In the genomic region with DNA sequence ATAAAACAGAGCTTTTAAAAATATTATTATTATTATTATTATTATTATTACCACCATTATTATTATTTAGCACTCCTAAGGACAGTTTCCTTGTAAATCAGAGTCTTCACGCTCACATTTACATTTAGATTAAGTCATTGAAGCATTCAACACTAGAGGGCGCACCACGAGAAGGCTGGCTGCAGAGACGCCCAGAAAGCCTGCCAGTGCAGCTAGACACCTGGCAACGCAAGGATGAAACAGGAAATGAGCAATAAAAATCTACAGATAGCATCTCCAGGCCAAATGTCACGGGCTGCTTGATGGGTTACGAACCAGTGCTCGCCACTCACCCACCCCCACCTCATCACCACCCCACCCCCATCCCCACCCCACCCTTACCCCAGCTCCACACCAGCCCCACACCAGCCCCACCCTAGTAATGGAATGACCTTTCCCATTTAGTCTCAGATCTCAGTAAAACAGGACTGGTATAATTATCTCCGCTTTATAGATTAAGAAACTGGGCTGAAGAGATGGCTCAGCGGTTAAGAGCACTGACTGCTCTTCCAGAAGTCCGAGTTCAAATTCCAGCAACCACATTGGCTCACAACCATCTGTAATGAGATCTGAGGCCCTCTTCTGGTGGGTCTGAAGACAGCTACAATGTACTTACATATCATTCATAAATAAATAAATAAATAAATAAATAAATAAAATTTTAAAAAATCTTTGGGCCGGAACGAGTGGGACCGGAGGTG, we compare ENCODE assay signal across 9 mouse cellular contexts. TPM values are rescaled to one million over a fixed set of nuclear protein-coding genes. Genes with fewer than 3 reads are reported as not detected.
A peak's percentile ranks its signal among the peaks of the same experiment; 100 is the strongest.
DNase-seq lines count a peak whose midpoint lies in the region; ATAC-seq lines count a peak whose summit lies in the region.
"Had no signal": no experiment of that assay in that cellular context is flagged by ENCODE, and none has a peak within 500 bp of the region (broad histone marks: within the 10 kb centered on the region; RNA-seq: fewer than 3 reads in every experiment).

No protein-coding gene starts in this region.

- no peaks in the 10 kb centered on the region for H3K36me3 ChIP-seq in forebrain, embryonic 15.5 days
- H3K36me3 ChIP-seq: liver, embryonic 15.5 days had no signal

- peaks cover 3% of the 10 kb centered on the region; the same call in 1 of the 2 replicates for H3K4me1 ChIP-seq in forebrain, embryonic 15.5 days

- no peaks in the 10 kb centered on the region for H3K27me3 ChIP-seq in forebrain, embryonic 15.5 days
- H3K27me3 ChIP-seq: liver, embryonic 15.5 days had no signal

- peak; percentile 93 for DNase-seq in MN1 (ENCODE audit: low spot score)
- DNase-seq in cerebellum, adult 11 months: peak; percentile 68
- DNase-seq in layer of hippocampus, adult 18-20 months (ENCODE audit: low spot score in 2 of 2): peak; percentile 63 to 87
- peak; percentile 87 for DNase-seq in lung, postnatal 25 days (ENCODE audit: low spot score)
- DNase-seq in retina, postnatal 7 days (ENCODE audit: low read depth, low spot score): peak; percentile 70
- DNase-seq in thymus, postnatal 4 days: peak; percentile 89

- no peaks in the 10 kb centered on the region for H3K9me3 ChIP-seq in forebrain, embryonic 15.5 days
- H3K9me3 ChIP-seq: liver, embryonic 15.5 days had no signal

- H3K4me3 ChIP-seq in forebrain, embryonic 15.5 days: no peak overlapping the region
- H3K4me3 ChIP-seq: liver, embryonic 15.5 days had no signal

- H3K9ac ChIP-seq in forebrain, embryonic 15.5 days (replicated peaks): no peak overlapping the region
- H3K9ac ChIP-seq: liver, embryonic 15.5 days had no signal

- H3K4me2 ChIP-seq in forebrain, embryonic 15.5 days (replicated peaks): no peak overlapping the region
- H3K4me2 ChIP-seq: liver, embryonic 15.5 days had no signal

- no peak overlapping the region for H3K27ac ChIP-seq in forebrain, embryonic 15.5 days (replicated peaks)
- H3K27ac ChIP-seq: liver, embryonic 15.5 days had no signal

- WGBS in forebrain, embryonic 15.5 days: 30% methylated on average over 14 of the region's 14 CpGs

- peak; percentile 64 for ATAC-seq in forebrain, embryonic 15.5 days (replicated peaks)
- peak; percentile 72 to 74 for ATAC-seq in hematopoietic stem cell, adult 5-6 weeks (replicated peaks in 1 of 2; ENCODE audit: insufficient read depth in 1 of 2, low FRiP score in 2 of 2, low TSS enrichment in 1 of 2, low read depth in 1 of 2, poor library complexity in 2 of 2, severe bottlenecking in 2 of 2)

RNA-seq across cellular contexts. Expression of a gene that starts 14.7 kb away (rescaled TPM):
- 33.9 and 38.2 TPM in 2 replicates for polyA plus RNA-seq in forebrain, embryonic 15.5 days (2015; fragmentation: Nextera tagmentation; extraction: Ambion mirVana)
- total RNA-seq in hematopoietic stem cell, adult 5-6 weeks (2017): 23.8 and 25.3 TPM in 2 replicates
- total RNA-seq in layer of hippocampus, adult 18-20 months (2021): 10 to 100 TPM; 46.8 to 47.8 TPM
